Mouse (Mus musculus) right cerebral cortex, postnatal 10 days (tissue): Measurements from ENCODE around the gene Emc10.

Source experiments
- DNase-seq, 2 experiments: peaks; one replicate each; pipeline ENCODE4 v3.0.0; 2021; ENCODE audit warnings: low spot score in 2 of 2

Gene Emc10

DNA sequence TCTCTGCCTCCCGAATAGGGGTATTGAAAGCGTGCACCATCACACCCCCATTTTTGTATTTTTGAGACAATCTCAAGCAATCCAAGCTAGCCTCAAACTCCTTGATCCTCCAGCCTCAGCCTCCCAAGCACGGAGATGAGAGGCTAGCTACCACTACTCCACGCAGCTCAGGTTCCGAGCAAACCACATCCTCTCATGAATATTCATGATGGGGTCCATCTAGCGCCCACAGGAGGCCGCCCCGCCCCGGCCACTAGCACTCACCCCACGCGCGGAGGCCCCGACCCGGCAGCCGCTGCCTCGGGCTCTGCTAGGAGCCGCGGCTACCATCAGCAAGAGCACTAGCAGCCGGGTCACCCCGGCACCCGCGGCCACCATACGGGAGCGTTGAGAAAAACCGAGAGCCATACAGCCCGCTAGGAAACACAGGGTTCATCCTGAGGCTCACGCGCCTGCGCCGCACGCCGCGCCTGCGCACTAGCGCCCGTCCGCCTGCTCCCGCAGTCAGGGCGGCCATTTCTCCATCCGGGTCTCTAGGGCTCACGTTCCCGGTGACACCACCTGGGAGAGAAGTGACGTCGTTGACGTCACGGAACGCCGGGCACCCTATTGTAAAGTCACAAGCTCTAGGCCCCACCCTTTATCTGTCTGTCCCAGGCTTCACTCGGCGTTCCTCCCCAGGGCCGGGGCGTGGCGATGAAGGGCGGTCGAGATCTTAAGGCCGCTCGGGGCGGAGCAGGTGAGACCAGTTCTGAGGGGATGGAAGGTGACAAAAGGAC, at the start of gene Emc10, which contains the start of gene Fam71e1:
TSS of gene Emc10 (minus strand) at position 538 of the 779 bp plus-strand sequence.
TSS of gene Fam71e1 (plus strand) at position 590 of the 779 bp plus-strand sequence.
- peak; percentile 99 for DNase-seq

DNA sequence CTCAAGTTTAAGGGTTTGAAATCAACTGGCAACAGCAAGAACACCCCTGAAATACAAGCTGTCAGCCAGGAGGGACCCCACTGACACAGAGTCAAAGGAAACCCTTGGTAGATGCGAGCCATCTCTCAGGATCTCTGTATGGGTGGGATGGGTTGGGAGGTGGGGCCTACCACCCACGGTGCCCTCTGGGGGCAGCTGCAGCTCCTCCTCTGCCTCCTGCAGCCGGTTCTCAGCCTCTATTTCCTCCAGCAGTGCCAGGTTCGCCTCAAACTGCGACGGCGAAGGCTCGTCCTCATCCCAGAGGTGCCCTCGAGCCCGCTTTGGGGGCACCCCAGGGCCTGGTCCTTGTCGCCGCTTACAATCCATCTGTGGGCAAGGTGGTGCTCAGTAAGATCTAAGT, 46.7 kb upstream of the Emc10 start:
- DNase-seq: no peak

DNA sequence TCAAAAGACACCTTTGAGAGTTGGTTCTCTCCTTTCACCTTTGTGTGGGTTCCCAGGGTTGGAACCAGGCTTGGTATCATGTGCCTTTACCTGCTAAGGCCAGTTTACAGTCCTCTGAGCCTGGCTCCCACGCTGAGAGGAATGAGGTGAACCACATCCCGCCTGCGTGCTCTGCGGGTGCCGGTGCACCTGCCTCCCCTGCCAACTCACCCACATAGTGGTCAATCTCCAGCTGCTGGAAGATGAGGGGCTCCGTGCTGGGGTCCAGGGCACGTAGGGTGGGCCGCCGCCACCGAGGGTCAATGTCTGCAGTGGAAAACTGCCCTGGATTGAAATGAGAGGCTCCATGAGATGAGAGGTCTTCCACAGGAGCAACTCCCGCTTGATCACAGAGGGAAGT, 46.2 kb upstream of the Emc10 start:
- DNase-seq: no peak

DNA sequence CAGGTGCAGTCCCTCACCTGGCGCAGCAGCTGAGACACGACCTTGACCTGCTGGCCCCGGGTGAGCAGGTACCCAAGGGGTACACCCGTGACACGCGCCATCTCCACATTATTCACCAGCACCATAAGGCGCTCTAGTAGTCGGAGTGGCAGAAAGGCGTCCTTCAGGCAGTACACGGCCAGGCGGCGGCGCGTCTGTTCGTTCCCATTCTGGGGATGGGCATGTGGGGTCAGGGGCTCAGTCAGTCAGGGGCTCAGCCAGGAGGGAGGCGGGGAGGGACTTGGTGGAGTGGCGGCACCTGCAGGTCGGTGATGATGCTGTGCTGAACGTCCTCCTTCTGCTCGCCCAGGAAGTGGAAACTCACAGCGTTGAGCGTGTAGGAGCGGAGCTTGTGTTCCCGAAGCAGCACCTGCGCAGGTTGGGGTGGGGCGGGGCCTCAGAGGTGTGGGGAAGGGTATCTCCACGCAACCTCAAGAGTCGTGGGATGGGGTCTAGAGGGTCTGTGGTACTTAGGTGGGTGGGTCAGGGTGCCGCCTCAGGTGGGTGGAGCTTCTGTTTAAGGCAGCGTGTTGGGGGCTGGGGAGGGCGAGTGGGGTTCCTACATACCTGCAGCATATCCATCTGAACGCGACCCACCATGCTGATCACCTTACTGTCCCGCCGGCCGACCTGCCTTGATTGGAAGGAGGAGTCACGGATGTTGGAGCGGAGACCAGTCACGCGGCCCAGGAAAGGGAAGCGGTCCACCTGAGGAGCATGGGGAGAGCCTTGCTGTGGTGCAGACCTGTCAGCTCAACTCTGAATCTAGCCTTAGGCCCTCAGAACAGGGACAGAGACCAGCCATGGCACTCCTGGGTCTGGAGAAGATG, 42.7 kb upstream of the Emc10 start:
- no peak for DNase-seq

DNA sequence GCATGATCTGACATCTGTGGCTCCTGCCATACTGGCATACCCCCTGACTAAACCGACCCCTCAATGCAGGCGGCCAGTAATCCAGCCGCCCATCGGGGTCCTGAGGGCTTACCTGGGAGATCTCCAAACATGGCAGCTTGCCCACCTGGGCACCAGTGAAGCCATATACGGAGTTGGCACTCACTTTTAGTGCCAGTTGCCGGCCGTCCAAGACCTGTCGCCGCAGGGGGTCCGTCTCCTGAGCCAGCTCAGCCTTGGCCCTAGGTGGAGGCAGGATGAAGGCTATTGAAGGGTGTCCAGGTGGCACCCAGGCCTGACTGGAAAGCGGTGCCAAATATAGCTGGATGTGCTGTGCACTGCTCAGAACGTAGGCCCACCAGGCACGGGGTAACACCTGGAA, 41.2 kb upstream of the Emc10 start:
- no peak for DNase-seq

DNA sequence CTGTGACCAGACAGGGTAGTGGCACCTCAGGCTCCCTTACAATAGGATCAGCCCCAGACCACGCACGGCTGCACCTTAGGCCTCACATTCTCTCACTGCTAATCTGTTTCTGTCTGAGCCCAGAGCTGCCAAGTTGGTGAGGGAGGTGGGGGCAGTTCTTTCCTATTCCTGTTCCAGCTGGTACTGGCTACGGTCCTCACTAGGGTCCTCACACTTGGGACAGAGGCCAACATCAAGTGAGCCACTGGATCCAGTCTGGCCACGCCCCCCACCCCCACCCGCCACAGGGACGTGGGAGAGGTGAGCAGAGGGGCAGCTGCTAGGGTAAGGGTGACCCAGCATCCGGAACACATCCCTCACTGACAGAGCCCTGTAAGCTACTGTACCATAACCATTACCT, 40.7 kb upstream of the Emc10 start:
- DNase-seq: peak in 1 of 2 experiments; percentile 20

DNA sequence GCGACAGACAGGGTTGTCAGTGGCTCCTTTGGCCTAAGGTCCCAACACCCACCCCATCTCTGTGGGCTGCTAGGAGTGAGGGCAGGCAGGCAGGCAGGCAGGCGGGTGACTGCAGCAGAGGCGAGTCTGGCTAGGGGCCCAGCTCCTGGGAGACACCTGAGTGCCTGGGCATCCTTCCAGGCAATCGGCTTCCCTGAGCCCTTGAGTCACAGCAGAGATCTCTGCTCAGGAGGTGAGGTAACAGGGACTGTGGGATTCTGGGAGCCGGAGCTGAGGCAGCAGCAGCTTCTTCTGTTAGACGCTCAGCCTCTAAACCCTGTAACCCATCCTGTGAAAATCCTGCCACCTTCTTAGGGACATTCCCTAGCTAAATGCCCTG, 40.2 kb upstream of the Emc10 start:
- DNase-seq: peak in 1 of 2 experiments; percentile 50

DNA sequence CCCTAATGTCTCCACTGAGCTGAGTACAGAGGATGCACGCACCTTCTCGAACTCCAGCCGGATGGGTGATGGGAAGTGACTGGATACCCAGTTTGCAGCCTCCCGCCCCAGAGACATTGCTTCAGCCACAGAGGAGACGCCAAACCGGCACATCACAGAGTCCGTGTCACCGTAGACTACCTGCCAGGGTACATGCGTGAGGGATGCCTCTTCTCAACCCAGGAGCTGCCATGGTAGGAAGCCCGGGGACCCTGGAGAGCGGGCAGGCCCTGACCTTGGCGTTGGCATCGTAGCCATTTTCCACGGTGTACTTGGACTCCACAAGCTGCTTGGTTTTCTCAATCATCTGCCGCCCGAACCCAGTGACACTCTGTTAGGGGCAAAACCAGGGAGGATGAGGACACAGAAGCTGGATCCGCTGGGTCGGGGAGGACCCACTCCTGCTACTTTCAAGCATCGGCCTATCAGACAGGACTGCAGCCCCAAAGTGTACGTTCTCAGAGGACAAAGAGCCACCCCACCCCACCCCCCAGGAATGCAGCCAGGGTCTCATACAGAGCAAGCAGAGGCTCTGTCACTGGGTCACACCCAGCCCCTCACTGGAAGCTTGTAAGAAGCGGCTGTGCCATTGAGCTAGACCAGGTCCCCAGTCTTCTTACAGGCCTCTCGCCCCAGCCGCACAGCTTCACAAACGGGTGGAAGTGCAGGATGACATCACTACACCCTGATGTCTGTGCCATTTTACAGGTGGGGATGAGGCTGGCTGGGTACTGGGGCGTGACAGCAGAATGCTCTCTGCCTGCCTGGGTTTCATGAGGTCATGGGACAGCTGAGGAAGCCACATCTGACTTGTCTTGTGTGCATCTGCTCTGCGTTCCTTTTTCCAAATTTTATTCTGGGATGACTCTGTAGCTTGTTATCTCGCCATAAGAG, 39.6 kb upstream of the Emc10 start:
- DNase-seq: peak in 1 of 2 experiments; percentile 15

DNA sequence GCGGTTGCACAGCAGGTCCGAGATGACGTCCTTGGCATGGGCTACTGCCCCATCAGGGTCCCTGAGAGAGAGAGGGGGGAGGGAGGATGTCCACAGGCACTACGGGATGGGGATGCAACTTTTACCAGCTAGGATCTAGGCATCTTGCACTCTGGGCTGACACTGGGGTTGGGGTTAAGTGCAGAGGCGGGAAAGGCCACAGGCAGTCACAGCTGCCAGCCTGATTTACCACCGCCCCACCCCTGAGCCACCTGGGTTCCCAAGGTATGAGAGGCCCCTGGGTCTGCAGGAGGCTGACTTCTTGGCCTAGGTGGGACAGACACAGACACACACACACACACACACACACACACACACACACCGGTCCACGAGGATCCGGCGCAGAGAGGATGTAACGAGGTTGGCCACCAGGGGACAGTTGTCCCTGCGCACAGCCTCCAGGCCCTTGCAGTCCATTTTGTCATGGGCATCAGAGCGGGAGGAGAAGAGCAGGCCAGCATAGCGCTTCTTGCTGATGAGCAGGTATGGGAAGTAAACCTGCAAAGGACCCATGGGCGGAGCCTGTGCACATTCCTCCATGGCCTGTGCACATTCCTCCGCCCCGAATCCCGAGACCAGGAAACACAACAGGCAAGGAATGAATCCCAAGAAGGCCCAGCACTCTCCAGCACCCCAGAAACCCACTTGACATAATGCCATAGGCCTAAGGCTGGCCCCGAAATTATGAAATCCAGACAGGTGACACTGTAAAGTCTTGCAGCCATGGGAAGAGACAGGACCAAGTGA, 38.5 kb upstream of the Emc10 start:
- peak in 1 of 2 experiments; percentile 18 for DNase-seq

DNA sequence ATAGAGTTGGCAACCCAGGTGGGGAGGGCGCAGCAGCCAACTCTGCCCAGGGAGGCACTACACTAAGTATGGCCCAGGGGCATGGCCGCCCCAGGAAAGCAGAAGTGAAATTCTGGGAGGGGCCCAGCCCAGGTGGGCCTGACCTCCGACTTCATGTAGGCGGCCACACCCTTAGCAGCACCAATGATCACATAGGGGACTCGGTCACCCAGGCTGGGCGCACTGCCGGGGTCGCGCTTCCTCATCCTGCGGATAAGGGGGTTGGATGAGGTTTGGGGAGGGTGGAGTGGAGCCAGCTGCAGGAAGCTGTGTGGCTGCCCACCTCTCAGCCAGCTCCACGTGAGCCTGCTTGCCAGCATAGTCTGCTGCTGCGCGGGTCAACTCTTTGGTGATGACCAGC, 37.9 kb upstream of the Emc10 start:
- DNase-seq: no peak

DNA sequence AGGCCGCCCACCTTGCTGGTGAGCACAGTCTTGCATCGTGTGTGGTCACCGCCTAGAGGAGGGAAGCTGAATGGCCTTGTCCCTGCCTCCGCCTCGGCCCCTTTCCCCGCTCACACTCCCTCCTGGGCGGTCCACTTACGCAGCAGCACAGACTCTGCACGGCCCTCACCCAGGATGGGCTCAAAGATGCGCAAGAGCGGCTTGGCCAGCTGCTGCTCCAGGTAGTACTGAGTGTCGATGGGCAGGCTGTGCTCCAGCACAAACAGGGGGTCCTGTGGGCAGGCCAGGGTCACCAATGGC, 37.4 kb upstream of the Emc10 start:
- DNase-seq: no peak

DNA sequence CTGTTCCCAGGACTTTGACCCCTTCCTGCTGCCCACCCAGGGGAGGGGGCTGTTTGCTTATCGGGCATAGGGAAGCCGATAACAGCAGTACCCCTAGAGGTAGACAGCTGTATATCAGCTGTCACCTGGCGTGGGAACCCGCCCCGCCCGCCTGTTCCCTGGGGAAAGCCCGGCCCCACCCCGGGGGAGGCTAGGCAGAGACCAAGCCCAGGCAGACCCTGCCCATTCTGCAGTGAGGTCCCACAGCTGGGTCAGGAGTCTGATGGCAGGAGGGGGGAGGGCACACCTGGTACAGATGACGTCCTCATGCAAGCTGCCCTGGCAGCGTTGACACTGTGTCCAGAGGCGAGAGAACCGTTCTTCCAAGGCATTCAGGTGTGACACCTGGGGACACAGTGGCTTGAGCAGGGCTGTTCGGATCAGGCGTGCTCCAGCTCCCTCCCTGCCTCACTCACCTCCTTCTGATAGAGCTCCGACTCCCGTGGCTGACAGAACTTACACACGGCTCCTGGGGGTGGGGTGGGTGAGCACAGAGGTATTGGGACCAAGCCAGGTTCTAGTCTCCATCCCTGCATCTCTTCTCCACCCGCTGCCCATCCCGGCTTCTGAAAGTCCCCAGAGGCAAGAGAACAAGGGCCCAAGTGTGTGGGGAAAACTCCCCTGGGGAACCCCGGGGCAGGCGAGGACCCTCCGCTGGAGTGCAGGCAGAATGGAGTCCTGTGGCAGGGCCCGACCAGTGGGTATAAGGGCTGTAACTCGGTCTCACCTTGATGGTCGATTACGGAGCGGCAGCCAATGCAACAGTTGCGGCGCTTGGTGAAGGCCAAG, 36.8 kb upstream of the Emc10 start:
- DNase-seq: no peak

DNA sequence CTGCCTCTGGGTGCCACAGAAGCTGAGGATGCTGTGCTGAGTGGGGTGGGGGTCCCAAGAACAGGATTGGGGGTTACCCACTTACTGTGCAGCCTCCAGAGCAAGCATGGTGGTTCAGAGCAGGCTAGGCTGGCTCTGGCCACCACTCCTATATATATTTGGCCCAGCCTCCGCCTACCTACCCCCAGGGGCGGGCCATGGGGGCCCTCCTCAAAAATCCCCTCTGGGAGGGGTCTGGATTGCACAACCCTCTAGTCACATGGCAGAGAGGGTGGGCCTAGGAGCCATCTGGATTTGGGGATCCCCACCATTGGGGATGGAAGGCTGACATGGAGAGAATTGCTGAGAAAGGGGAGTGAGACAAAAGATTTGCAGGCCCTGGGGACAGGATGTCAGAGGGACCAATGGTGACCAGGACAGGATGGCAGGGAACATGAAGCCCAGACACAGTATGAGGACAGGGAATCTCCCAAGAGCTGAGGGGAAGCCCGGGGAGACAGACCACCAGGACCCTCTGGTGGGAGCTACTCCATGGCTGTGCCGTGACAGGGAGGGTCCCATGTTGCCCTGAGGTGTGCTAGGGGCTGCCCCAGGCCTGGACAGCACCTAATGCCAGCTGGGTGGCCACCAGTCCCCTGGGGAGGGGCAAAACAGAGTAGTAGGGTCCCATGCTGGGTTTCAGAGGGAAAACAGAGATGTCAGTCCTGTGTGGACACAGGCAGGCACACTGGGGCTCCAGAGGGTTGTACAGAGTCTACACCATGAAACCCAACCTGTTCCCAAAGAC, 35.8 kb upstream of the Emc10 start, which contains the start of gene Spib:
TSS of gene Spib (minus strand) at position 126 of the 787 bp plus-strand sequence.
- DNase-seq: no peak

DNA sequence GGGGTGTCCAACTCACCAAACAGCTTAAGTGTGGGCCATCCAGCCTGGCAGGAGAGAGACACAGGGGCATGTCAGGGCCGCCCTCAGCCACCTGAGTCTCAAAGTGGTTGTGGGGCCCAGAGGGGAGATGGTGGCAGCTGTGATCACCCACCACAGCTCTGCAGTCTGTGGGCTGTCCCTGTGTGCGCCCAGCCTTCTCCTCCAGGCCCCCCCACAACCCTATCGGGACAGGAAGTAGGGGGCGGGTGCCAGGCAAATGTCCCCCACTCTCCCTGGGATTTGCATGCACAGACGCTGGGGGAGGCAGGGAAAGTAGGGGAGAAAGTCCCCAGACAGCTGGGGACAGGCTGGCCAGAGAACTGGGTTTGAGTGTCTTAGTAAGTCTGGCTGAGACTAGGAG, 34.9 kb upstream of the Emc10 start:
- no peak for DNase-seq

DNA sequence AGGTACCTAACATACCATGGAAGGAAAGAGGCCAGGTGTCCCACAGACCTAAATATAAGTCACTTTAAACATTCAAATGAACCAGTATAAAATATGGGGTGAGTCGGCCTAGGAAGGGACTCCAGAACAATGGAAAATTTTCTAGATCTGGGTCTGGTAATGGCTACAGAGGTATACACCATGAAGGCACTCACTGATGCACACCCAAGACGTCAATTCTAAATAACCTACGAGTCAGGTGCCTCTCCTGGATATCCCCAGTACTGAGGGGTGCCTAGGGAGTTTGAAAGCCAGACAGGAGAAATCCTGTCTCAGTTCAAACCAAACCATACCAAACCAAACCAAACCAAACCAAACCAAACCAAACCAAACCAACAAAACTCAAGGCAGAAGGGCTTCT, 34.2 kb upstream of the Emc10 start:
- DNase-seq: no peak

DNA sequence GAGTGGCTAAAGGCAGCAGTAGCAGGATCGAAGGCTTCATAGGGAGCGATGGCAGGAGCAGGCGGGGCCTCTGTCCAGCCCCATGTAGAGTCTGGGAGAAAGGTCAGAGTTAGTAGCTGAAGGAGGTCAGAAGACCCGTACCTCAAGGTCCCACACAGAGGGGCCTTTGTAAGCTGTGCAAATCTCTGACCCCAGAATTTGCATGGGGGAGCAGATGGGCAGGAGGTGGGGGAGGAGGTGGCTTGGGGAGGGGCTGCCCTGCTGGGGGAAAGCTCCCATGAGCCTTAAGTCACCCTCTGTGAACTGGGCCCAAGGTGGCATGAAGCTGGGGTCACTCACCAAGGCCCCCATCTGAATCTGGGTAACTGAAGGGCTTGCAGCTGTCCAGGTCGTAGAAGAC, 33.2 kb upstream of the Emc10 start:
- no peak for DNase-seq

DNA sequence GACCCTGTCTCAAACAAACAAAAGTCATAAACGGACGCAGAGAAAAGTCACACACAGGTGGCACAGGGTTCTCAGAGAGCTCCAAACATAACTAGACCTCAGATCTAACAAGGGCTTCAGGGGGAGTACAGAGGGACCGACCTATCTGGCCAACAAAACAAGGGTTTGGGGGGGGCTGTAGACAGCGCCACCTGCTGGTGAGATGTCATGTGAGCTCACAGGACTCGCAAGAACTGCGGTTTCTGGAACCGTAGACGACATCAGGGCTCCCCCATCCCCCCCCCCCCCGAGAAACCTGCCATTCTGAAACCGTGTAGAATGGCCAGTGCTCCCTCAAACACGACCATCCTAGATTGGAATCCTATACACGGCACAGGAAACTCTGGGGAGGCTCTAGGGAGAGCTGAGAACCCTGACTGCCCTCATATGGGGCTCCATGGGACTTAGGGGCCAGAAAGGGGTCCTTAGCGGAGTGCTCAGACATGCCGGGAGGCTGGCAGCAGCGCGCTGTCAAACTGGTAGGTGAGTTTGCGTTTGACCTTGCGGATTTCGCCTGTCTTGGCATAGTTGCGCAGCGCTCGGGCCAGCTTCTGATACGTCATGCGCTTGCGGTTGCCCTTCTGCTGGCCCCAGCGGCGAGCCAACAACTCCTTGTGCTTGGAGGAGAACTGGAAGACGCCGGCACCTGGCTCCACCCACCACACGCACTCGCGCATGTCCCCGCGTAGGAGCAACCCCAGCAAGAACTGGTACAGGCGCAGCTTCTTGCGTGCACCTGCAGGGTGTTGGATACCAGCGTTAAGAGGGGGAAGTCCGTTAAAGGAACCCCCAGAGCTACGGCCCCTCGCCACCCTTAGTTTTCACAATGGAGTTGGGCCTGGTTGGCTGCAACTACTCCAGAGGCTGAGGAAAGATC, 31.4 kb upstream of the Emc10 start:
- peak; percentile 75 to 81 for DNase-seq

DNA sequence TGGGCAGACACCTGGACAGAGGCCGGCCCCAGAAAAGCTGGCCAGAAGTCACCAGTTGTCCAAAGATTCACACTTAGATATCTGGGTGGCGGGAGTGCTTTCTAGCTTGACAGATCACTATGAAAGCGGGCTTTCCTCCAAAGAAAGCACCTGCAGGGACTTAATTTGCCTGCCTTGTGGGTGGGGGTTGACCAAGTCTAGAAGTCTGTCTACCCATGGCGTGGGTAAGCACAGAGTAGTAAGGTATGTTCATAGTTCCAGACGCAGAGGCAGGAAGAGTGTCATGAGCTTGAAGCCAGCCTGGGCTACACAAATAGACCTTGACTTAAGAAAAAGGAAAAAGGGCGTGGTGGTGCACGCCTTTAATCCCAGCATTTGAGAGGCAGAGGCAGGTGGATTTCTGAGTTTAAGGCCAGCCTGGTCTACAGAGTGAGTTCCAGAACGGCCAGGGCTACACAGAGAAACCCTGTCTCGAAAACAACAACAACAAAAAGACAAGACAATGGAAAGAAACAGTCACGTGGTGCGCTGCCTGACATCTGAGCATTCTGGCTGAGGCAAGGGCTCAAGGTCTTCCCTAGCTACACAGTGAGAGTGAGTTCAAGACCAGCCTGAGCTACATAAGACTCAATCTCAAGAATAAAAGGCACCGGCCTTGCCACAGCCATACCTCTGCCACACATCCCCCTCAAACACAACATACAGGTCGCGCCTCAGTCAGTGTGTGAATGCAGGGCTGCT, 30.3 kb upstream of the Emc10 start:
- no peak for DNase-seq
